Mouse (Mus musculus): Measurements from ENCODE around the gene Krtcap2. TPM values are rescaled to one million over a fixed set of nuclear protein-coding genes. Genes with fewer than 3 reads are reported as not detected.

The Krtcap2 gene
- total RNA-seq, 4 experiments from 2014 or later = 64.7 to 88.3 (median 74.6) TPM

DNA sequence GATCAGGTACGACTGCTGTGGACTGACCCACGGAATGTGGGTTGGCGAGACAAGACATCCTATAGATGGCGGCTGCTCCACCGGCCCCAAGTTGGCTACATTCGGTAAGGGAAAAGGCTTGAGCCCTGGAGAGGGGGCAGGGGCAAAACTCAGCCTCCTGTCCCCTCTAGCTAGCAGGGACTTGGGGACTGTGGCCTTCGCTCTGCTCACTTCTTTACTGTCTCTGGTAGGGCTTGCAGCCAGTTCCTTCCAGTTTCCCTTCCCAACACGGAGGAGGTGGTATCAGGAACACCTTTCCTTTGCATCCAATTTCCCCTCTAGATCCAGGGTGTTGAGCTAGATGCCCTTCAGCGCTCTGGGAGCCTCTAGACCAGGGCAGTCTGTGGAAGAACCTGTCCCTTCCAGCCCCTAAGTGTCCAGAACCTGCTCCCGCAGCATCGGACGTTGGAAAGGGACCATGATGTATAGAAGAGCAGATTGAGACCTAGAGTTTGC lies 20.4 kb upstream of the Krtcap2 start:
- no peak for DNase-seq (ENCODE audit: low spot score in 2 of 2)

DNA sequence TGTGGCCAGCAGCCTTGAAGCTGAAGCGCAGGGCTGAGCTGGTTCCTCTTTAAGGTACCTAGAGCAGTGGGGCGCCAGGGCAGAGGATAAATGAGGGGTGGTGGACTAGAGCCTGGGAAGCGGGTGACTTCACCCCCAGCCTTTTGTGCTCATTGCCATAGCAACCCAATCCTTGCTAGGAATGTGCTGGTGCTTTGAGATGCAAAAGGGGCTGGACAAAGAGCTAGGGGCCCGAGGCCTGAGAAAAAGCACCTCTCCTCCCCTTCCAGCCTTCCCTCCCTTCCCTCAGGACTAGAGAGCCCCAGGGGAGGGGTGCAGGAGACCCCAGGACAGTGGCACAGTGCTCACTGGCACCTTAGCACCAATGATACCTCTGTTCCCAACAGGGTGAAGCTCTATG lies 19.8 kb upstream of the Krtcap2 start:
- no peak for DNase-seq (ENCODE audit: low spot score in 2 of 2)

DNA sequence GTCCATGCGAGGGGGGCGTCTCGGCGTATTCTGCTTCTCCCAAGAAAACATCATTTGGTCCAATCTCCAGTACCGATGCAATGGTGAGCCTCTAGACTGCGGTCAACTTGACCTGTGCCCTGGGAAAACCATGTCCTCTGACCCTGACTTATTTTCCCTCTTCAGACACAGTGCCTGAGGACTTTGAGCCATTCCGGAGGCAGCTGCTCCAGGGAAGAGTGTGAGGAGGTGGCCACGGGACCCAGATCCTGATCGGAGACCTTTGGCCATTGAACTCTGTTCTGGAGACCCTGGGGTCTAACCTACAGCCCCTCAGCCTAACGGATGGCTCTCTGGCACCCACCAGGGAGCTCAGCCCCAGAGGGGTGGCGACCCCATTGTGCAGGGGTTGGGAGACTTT lies 19.4 kb upstream of the Krtcap2 start:
- DNase-seq (ENCODE audit: low spot score in 2 of 2) = no peak

- no peak for DNase-seq (ENCODE audit: low spot score in 2 of 2)
Measured at GRCm38 (mm10) chr3:89226900-89227299, 18.9 kb upstream of the Krtcap2 start, which contains the start of gene Mtx1. Mtx1 (minus strand) TSS chr3:89227088.

- peak in 1 of 2 experiments; percentile 62 for DNase-seq (ENCODE audit: low spot score in 2 of 2)
Measured at GRCm38 (mm10) chr3:89227307-89228179, 18.2 kb upstream of the Krtcap2 start.

DNA sequence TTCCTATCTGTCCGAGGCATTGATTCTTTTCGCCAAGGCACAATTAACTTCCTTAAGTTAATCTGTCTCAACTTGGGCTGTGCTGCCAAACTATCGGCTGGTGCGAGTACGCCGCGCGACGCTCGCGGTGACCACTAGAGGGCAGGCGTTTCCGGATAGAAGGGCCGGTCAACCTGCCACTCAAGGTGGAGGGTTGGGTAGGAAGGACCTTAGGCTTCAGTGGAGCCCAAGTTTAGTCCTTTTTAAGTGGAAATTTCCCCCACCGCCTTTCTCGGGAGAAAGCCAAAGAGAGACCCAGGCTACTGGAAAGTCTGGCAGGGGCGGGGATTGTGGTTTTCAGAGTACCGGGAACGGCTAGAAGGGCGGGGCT lies 17.6 kb upstream of the Krtcap2 start:
- peak; percentile 79 to 81 for DNase-seq (ENCODE audit: low spot score in 2 of 2)

DNA sequence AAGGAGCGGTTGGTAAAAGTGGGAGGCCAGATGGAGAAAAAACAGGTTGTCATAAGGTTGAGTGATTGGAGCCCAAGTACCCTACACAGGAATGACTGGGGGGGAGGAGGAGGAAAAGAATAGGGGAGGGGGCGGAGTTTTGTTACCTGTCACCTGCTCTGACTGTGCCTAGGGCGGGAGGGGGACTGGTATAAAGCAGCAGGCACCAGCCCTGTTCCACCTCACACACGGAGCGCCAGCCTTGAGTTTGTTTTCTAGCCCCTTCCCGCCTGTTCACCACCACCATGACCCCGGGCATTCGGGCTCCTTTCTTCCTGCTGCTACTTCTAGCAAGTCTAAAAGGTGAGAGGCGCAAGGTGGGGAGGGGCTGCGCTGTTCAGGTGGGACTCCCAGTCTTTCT lies 16.9 kb upstream of the Krtcap2 start, which contains the start of gene Muc1:
TSS of gene Muc1 (plus strand) at position 222 of the 400 bp plus-strand sequence.
- no peak for DNase-seq (ENCODE audit: low spot score in 2 of 2)

DNA sequence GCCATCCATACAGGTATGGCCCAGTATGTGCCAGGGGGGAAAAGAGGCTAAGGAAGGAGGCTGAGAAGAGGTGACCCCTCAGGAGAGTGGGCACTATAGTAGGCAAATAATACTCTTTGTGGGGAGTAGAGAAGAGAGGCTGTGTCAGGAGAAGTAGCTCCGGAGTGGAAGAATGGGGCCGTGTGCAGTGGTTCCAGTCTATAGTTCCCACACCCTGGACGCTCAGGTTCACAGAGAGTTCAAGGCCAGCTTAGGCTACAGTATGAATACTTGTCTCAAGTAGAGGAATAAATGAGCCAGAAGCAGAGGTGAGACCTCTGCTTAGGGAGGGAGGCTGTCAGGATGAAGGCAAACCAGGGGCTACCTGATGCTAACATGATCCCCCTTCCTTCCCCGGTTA lies 16.5 kb upstream of the Krtcap2 start:
- DNase-seq (ENCODE audit: low spot score in 2 of 2) = no peak

DNA sequence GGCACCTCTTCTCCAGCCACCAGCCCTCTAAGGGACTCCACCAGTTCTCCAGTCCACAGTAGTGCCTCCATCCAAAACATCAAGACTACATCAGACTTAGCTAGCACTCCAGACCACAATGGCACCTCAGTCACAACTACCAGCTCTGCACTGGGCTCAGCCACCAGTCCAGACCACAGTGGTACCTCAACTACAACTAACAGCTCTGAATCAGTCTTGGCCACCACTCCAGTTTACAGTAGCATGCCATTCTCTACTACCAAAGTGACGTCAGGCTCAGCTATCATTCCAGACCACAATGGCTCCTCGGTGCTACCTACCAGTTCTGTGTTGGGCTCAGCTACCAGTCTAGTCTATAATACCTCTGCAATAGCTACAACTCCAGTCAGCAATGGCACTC lies 15.2 kb upstream of the Krtcap2 start:
- DNase-seq (ENCODE audit: low spot score in 2 of 2) = no peak

DNA sequence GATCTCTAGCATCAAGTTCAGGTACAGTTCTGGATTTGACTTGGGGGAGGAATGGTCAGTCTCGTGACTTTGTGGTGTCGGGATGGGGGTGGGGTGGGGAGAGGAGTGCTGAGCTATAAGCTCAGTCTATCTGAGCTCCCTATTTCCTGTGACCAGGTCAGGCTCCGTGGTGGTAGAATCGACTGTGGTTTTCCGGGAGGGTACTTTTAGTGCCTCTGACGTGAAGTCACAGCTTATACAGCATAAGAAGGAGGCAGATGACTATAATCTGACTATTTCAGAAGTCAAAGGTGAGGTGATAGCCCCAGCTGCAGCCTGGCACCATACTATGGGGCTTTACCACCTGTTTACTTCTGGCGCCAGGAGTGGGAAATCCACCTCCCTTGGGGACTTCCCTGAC lies 14.4 kb upstream of the Krtcap2 start:
- no peak for DNase-seq (ENCODE audit: low spot score in 2 of 2)

GRCm38 (mm10) chr3:89231772-89232275 lies 13.9 kb upstream of the Krtcap2 start:
- DNase-seq (ENCODE audit: low spot score in 2 of 2) = no peak

- no peak for DNase-seq (ENCODE audit: low spot score in 2 of 2)
Measured at GRCm38 (mm10) chr3:89232614-89233013, 13.2 kb upstream of the Krtcap2 start.

DNA sequence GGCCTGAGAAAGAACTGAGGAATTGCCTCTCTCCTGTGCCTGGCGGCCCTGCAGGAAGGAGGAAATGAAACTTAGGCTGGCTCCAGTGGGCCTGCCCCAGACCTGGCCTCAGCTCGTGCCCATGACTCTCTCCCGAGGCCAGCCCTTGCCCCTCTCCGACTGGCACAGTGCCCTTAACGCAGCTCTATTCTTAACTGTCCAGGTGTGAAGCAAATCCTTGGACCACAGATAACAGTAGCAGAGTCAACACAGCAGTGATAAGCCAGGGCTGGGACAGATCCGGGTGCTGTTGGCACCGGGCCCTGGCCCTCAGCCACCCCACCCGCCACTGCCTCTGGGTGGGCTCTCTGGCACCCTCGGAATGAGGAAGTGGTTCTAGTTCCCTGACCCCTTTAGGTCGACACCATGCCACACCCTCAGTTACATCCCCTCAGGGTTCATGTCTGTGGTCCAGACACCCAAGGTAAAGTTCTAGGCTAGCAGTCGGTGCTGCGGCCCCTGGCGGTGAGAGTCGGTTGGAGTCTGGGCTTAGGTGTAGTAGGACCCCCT lies 12.1 kb upstream of the Krtcap2 start:
- no peak for DNase-seq (ENCODE audit: low spot score in 2 of 2)

DNA sequence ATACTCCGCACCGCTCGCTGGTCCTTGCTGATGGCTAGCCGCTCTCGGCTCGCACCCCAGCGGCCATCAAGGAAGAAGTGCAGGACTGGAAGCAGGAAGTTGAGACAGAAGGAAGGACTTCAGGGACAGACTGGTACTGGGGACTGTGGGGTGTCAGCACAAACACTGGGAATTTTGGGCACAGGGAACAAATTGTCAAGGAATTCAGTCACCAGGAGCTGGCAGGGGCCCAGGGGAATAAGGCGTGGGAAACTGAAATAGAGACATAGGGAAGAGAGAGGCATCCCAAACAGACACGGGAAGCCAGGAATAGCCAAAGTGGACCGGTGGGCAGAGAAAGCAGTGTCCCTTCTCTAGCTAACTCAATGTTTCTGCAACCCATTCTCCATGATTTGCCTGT lies 9.2 kb upstream of the Krtcap2 start:
- no peak for DNase-seq (ENCODE audit: low spot score in 2 of 2)

DNA sequence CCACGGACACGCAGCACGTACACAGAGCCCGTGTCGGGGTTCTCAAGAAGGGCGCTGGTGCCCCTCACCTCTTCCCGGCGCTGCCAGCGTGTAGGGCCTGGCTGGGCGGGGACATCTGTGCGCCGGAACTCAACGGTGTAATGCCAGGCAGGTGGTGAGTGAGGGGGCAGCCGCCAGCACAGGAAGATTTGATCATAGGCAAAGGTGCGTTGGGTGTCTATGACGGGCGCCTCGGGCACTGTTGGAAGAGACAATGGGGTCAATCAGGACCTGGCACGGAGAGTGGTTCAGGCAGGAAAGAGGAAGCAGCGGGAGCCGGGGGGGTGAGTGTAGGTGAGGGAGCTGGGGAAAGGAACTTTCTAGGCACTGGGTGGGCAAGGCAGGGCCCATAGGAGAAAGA lies 8.1 kb upstream of the Krtcap2 start:
- DNase-seq (ENCODE audit: low spot score in 2 of 2) = no peak

- DNase-seq (ENCODE audit: low spot score in 2 of 2) = no peak
Measured at GRCm38 (mm10) chr3:89238494-89238893, 7.3 kb upstream of the Krtcap2 start.

DNA sequence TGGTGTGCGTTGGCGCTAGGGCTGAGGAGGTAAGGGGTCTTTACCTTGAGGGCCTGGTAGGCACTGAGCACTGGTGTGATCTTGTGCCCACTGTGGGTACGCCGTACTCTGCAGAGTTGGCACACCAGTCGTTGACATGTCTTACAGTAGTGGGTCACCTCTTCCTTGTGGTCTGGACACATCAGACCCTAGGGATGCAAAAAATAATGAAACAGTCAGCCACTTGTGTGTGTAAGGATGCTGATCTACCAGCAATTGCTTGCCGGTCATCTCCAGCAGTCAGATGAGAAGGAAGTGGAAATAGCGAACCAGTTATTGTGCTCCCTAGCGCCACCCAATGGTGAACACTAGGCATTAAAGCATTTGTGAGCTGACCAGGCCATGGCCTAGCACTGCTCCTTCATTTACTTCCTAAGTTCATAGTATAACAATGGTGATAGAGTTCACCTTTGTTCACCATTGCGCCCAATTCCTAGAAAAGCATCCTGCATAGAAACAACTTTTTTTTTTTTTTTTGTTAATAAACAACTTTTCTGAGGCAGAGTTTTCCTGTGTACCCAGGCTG lies 3.4 kb upstream of the Krtcap2 start:
- DNase-seq (ENCODE audit: low spot score in 2 of 2) = no peak

GRCm38 (mm10) chr3:89243609-89244008 lies 2.2 kb upstream of the Krtcap2 start:
- DNase-seq (ENCODE audit: low spot score in 2 of 2) = no peak

GRCm38 (mm10) chr3:89244158-89244981 lies 1.4 kb upstream of the Krtcap2 start:
- DNase-seq (ENCODE audit: low spot score in 2 of 2) = no peak

GRCm38 (mm10) chr3:89244982-89245687 lies 631 bp upstream of the Krtcap2 start:
- no peak for DNase-seq (ENCODE audit: low spot score in 2 of 2)
